Mouse (Mus musculus): ENCODE results near the gene Igf2r. TPM values are rescaled to one million over a fixed set of nuclear protein-coding genes. Genes with fewer than 3 reads are reported as not detected.

Gene Igf2r
- polyA plus RNA-seq, 1 experiment from 2014 or later, result 62.5 TPM

DNA sequence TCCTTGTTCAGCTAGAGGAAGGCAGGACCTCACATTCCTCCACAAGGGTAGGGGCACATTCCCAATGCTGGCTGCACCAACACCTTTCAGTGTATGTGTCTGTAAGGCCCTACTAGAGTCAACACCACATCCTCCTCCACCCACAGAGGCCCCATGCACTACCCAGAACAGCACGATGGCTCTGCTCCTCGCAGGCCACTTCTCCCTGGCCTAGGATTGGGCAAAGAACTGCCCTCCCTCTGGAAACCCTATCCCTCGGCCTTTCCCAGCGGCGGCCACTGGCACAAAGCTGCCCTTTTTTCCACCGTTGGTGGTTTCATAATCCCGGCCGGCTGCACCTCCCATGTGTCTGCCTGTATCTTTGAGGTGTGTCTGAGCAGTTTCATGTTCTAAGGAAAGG, 46.8 kb downstream of the Igf2r start:
- Histone ChIP-seq H3K36me3 (peaks cover 34% of the 10 kb centered on the region), H3K27me3 (no peaks in the 10 kb centered on the region), H3K4me3 (no peak overlapping the region), H3K9ac (no peak overlapping the region), H3K27ac (peak overlapping the region; percentile 54), H3K9me3 (no peaks in the 10 kb centered on the region), H3K4me1 (peaks cover 54% of the 10 kb centered on the region), H3K4me2 (no peak overlapping the region)
- ATAC-seq (ENCODE audit: borderline replicate concordance, extremely low read depth, low FRiP score, low TSS enrichment), result no peak; the same call in 1 of the 2 replicates
- WGBS, result 44% methylated on average over 8 of the region's 8 CpGs

DNA sequence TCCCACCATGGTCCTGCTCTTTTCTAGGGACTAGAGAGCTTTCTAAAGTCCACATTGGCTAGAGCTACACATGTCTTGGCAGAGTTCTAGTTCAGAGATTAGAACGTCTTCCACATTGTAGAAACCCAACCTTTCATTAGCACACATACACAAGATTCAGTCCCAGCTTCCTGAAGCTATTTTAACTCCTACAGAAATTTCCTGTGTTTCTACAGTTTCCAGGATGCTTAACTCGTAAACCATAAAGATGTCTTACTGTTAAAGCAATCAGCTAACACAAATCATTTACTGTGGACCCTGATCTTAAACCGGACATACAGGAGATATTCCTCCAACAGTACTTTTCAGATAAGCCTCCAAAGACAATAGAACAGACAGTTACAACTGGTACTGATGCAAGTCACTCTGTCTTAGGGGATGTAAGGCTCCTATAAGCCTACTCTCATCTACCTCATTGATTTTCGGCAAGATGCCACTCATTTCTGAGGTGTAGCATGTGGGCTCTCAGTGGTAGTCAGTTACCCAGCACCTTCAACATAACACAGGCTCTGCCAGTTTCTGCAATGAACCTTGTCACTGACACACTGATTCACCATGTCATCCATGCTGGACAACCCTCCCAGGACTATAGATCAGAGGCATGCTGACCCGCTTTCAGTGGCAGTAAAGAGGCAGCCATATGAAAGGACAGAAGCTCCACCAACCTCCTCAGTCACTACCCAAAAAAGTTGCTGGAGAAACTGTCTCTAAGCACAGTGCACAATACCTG, 48.2 kb downstream of the Igf2r start:
- 70% methylated on average over 5 of the region's 5 CpGs for WGBS
- H3K27ac ChIP-seq, result peak overlapping the region; percentile 54
- H3K9me3 ChIP-seq, result no peaks in the 10 kb centered on the region
- no peak overlapping the region for H3K4me3 ChIP-seq
- ATAC-seq (ENCODE audit: borderline replicate concordance, extremely low read depth, low FRiP score, low TSS enrichment), result no peak
- H3K4me1 ChIP-seq, result peaks cover 42% of the 10 kb centered on the region
- peaks cover 40% of the 10 kb centered on the region for H3K36me3 ChIP-seq
- no peaks in the 10 kb centered on the region for H3K27me3 ChIP-seq
- no peak overlapping the region for H3K4me2 ChIP-seq
- H3K9ac ChIP-seq, result no peak overlapping the region

DNA sequence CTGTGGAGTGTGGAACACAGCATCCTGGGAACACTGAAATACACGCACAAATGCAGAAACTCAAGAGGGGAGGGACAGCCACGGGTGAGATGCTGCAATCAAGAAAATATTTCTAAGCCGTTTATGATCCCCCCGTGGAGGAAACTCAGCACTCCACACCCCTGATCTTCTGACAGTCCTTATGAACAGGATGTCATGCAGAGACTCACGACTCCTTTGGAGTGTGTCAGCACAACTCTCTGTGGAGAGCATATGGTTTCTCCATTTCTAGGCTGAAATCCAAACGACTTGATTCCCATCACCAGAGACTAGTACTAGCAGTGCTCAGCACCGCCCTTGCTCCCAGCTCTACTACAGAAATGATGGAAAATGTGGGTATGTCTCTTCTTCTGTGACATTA, 51.2 kb downstream of the Igf2r start:
- Histone ChIP-seq H3K9me3 (no peaks in the 10 kb centered on the region), H3K4me3 (no peak overlapping the region), H3K9ac (no peak overlapping the region), H3K27me3 (no peaks in the 10 kb centered on the region), H3K4me2 (no peak overlapping the region), H3K4me1 (peaks cover 19% of the 10 kb centered on the region; the same call in 1 of the 2 replicates), H3K36me3 (peaks cover 58% of the 10 kb centered on the region), H3K27ac (no peak overlapping the region)
- WGBS, result 39% methylated on average over 7 of the region's 7 CpGs
- no peak for ATAC-seq (ENCODE audit: borderline replicate concordance, extremely low read depth, low FRiP score, low TSS enrichment)

DNA sequence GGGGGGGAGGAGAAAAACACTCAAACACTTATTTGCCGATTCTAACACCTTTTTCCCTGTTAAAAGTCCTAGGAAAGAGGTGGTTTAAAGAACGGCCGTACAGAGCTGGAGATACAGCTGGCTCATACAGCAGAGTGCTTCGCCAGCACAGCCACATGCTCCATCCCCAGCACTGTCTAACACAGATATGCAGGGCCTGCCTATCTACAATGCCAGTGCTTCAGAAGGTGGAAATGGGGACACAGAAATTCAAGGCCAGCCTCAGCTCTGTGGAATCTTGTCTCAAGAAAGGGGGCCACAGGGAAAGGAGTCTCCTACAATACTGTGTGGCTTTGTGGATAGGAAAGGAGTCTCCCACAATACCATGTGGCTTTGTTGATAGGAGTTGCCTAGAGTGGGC, 52.0 kb downstream of the Igf2r start:
- no peak overlapping the region for H3K27ac ChIP-seq
- no peak for ATAC-seq (ENCODE audit: borderline replicate concordance, extremely low read depth, low FRiP score, low TSS enrichment)
- H3K4me2 ChIP-seq, result no peak overlapping the region
- peaks cover 63% of the 10 kb centered on the region for H3K36me3 ChIP-seq
- H3K9me3 ChIP-seq, result no peaks in the 10 kb centered on the region
- H3K4me1 ChIP-seq, result peaks cover 12% of the 10 kb centered on the region; the same call in 1 of the 2 replicates
- 67% methylated on average over 4 of the region's 4 CpGs for WGBS
- no peaks in the 10 kb centered on the region for H3K27me3 ChIP-seq
- H3K9ac ChIP-seq, result no peak overlapping the region
- no peak overlapping the region for H3K4me3 ChIP-seq

DNA sequence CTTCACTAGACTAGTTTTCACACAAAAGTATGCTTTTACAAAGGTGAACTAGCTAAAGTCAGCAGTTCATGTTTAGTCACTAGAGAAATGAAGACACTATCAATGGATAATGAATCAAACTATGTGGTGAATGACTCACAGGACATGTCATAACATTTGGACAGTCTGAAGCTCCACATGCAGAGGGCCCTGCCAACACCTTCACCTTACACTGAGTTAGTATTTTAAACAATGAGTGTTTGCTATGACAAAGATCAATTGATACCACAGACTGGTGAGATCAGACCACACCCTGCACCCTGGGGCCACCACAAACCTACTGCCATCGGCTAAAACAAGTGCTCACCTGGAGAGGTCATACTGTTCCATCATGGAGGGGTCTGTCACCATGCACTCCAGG, 54.4 kb downstream of the Igf2r start:
- peaks cover 6% of the 10 kb centered on the region; the same call in 1 of the 2 replicates for H3K4me1 ChIP-seq
- no peak overlapping the region for H3K4me2 ChIP-seq
- H3K36me3 ChIP-seq, result peaks cover 70% of the 10 kb centered on the region
- H3K4me3 ChIP-seq, result no peak overlapping the region
- H3K9ac ChIP-seq, result no peak overlapping the region
- no peaks in the 10 kb centered on the region for H3K9me3 ChIP-seq
- WGBS, result 32% methylated on average over 1 of the region's 1 CpGs
- ATAC-seq (ENCODE audit: borderline replicate concordance, extremely low read depth, low FRiP score, low TSS enrichment), result no peak
- no peak overlapping the region for H3K27ac ChIP-seq
- no peaks in the 10 kb centered on the region for H3K27me3 ChIP-seq

DNA sequence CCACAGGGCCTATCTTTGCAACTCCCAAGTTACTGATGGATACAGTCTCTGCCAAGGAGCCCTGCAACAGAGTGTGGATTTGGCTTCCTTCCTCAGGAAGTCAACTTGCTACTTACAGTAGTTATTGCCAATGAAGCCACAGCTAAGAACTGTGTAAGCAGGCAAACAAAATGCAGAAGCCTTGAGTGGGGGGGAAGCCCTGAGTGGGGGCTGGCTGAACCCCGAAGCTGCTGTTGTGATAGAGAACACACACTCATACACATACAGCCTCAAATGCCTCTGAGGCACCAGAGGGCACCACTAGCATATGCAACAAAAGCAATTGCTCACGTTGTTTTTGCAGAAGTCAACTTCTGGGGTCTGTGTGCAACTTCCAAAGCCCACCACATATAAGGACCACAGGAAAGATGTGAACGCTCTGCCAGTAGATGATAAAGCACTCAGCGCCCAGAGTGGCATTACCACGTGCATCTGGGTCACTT, 55.3 kb downstream of the Igf2r start:
- Histone ChIP-seq H3K4me2 (no peak overlapping the region), H3K4me1 (peaks cover 6% of the 10 kb centered on the region; the same call in 1 of the 2 replicates), H3K27ac (peak overlapping the region; percentile 2; the same call in 1 of the 2 replicates), H3K27me3 (no peaks in the 10 kb centered on the region), H3K36me3 (peaks cover 70% of the 10 kb centered on the region), H3K9ac (no peak overlapping the region), H3K9me3 (no peaks in the 10 kb centered on the region), H3K4me3 (no peak overlapping the region)
- no peak; the same call in 1 of the 2 replicates for ATAC-seq (ENCODE audit: borderline replicate concordance, extremely low read depth, low FRiP score, low TSS enrichment)
- 64% methylated on average over 5 of the region's 5 CpGs for WGBS

DNA sequence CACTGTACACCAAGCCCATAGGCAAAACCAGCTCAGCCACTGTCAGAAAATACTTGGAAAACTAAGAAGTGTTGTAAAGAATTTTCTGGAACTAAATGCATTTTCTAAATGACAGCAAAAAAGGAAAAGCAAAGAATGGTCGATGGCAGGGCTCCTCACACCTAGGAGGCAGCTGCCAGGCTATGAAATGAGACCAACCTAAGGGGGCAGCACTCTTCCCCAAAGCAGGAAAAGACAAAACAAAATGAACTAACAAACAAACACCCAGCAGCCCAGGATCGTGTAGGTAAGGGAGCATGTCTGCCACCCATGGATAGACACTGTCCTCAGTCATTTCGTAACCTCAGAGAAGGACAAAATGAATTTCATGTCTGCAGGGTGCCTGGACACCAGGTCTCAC, 56.5 kb downstream of the Igf2r start:
- 63% methylated on average over 3 of the region's 3 CpGs for WGBS

DNA sequence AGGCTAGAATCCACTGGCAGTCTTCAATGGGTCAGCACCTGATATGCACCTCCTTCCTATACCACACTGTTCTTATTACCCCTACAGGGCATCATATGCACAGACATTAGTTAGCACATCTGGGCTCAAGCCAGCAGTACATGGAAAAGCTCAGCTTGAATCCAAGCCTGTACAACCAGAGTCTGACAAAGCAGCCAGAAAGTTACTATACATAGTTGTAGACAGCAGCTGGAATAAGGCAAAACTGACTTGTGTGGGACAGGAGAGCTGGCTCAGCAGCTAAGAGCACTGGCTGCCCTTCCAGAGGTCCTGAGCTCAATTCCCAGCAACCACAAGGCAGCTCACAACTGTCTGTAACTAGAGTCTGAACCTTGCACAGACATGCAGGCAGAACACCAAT, 57.3 kb downstream of the Igf2r start:
- Histone ChIP-seq H3K4me3 (no peak overlapping the region), H3K27ac (no peak overlapping the region), H3K27me3 (no peaks in the 10 kb centered on the region), H3K4me1 (peaks cover 13% of the 10 kb centered on the region), H3K36me3 (peaks cover 70% of the 10 kb centered on the region), H3K9me3 (no peaks in the 10 kb centered on the region), H3K9ac (no peak overlapping the region), H3K4me2 (no peak overlapping the region)
- ATAC-seq (ENCODE audit: borderline replicate concordance, extremely low read depth, low FRiP score, low TSS enrichment), result no peak

More for the DNA sequence above, 56.5 kb downstream of the Igf2r start:
- Histone ChIP-seq H3K4me3 (no peak overlapping the region), H3K27me3 (no peaks in the 10 kb centered on the region), H3K4me1 (peaks cover 6% of the 10 kb centered on the region; the same call in 1 of the 2 replicates), H3K9me3 (no peaks in the 10 kb centered on the region), H3K9ac (no peak overlapping the region), H3K27ac (0 out of 2 replicates have a peak overlapping the region, but pooled peaks have one; percentile 13), H3K4me2 (no peak overlapping the region), H3K36me3 (peaks cover 70% of the 10 kb centered on the region)
- no peak for ATAC-seq (ENCODE audit: borderline replicate concordance, extremely low read depth, low FRiP score, low TSS enrichment)

DNA sequence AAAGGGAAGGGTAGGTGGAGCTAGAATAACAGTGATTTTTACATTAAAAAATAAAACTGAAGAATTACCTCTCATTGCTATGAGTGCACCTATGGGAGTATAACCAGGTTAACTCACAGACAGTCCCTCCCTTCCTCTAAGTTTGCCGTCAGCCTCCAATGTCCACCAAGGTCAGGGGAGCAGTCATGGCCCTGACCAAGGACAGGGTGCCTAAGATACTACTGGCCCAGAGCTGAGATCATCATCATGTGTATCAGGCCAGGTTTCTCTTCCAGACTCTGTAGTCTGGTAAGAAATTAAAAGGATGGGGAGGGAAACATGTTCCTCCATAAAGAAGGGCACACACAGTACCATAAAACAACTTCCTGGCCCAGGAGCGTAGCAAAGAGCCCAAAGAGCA, 58.5 kb downstream of the Igf2r start:
- Histone ChIP-seq H3K9ac (no peak overlapping the region), H3K4me1 (peaks cover 25% of the 10 kb centered on the region), H3K27ac (no peak overlapping the region), H3K27me3 (no peaks in the 10 kb centered on the region), H3K4me2 (no peak overlapping the region), H3K36me3 (peaks cover 63% of the 10 kb centered on the region), H3K4me3 (no peak overlapping the region), H3K9me3 (no peaks in the 10 kb centered on the region)
- WGBS, result 91% methylated on average over 2 of the region's 2 CpGs
- ATAC-seq (ENCODE audit: borderline replicate concordance, extremely low read depth, low FRiP score, low TSS enrichment), result no peak

DNA sequence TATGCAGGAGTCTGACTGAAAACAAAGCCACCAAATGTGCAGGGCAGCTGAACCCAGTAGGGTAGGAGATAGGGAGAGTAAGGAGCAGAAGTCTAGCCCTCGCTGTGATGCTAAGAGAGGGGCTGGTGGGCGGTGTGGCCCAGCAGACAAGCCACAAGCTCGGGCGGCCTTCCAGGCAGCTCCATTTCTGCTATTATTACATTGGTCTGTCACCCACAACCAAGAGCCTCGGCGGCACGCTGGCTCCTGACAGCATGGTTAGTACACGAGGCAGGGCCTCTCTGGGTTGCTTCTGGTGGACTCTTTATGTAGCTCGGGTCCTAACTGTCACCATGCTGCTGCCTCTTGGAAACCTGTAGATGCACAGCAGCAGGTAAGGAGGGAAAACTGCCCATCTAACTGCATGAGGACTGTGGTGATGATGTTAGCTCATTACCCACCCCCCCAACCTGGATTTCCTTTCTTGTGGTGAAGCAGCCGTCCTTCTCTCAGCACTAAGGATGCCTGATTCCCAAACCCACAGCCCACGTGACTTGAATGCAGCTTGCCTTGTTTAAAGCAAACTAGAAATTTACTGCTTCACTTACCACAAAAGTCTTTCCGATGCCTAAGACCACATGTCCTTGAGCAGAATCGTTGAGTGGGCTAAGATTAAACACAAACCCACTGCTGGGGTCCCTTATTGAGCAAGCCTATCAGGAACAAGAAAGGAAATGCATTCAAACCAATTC, 59.2 kb downstream of the Igf2r start:
- H3K9ac ChIP-seq, result no peak overlapping the region
- ATAC-seq (ENCODE audit: borderline replicate concordance, extremely low read depth, low FRiP score, low TSS enrichment), result no peak
- H3K27ac ChIP-seq, result 0 out of 2 replicates have a peak overlapping the region, but pooled peaks have one; percentile 9
- H3K36me3 ChIP-seq, result peaks cover 56% of the 10 kb centered on the region
- H3K27me3 ChIP-seq, result no peaks in the 10 kb centered on the region
- WGBS, result 75% methylated on average over 13 of the region's 13 CpGs
- H3K4me1 ChIP-seq, result peaks cover 29% of the 10 kb centered on the region
- H3K4me2 ChIP-seq, result no peak overlapping the region
- no peak overlapping the region for H3K4me3 ChIP-seq
- H3K9me3 ChIP-seq, result no peaks in the 10 kb centered on the region

DNA sequence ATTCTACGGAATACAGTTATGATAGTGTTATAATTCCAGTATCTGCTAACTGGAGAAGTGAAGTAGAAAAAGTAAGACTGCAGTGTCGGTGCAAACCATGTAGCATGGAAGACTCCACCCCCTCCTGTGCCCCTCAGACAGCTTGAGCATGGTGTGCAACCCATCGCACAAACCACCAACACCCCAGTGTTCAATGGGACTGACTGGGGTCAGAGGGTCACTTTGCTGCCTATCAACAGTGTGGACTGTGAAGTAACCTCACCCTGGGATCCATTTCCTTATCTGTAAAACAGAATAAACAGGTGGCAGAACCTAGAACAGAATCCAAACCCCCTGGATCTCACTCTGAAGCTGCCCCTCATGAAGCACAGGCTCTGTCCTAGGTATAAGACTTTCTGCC, 61.1 kb downstream of the Igf2r start:
- H3K9me3 ChIP-seq, result no peaks in the 10 kb centered on the region
- no peak overlapping the region for H3K9ac ChIP-seq
- peaks cover 65% of the 10 kb centered on the region for H3K36me3 ChIP-seq
- H3K27me3 ChIP-seq, result no peaks in the 10 kb centered on the region
- H3K4me2 ChIP-seq, result no peak overlapping the region
- H3K27ac ChIP-seq, result no peak overlapping the region
- no peak overlapping the region for H3K4me3 ChIP-seq
- WGBS, result 72% methylated on average over 3 of the region's 3 CpGs
- H3K4me1 ChIP-seq, result peaks cover 31% of the 10 kb centered on the region
- no peak for ATAC-seq (ENCODE audit: borderline replicate concordance, extremely low read depth, low FRiP score, low TSS enrichment)

DNA sequence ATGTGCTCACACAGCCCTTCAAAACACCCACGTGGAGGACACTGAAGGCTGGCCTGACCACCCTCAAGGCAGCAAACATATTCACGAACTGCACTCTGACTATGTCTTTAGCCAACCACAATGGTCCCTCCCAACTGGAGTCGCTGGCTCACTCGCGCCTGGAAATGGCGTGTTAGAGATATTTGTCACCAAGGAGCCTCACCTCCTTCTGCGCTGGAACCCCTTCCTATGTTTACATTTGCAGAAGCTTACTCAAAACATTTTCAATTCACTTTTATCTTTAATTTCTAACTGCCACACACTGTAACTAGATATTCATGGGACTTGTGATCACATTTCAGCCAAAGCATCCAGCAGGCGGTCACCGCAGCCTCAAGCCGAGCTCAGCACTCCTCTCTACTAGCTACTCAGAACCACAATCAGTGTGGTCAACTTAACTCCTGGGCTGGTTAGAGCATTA, 62.8 kb downstream of the Igf2r start:
- Histone ChIP-seq H3K27me3 (no peaks in the 10 kb centered on the region), H3K4me2 (no peak overlapping the region), H3K4me3 (no peak overlapping the region), H3K9ac (no peak overlapping the region), H3K27ac (peak overlapping the region; percentile 66), H3K9me3 (no peaks in the 10 kb centered on the region), H3K36me3 (peaks cover 68% of the 10 kb centered on the region), H3K4me1 (peaks cover 31% of the 10 kb centered on the region)
- peak; percentile 79; the same call in 1 of the 2 replicates for ATAC-seq (ENCODE audit: borderline replicate concordance, extremely low read depth, low FRiP score, low TSS enrichment)
- WGBS, result 44% methylated on average over 10 of the region's 10 CpGs

Data from lung, embryonic 15.5 days (tissue).